Mouse (Mus musculus): ENCODE results near the gene Ssbp3.

GRCm38 (mm10) chr4:106950801-106951200 lies 40.3 kb downstream of the Ssbp3 start:
- TF ChIP-seq POLR2A (IDR thresholded peaks at IDR 0.05; ENCODE audit: borderline replicate concordance, extremely low read depth, low read depth, low read length) (no peak), CTCF (IDR thresholded peaks at IDR 0.05; ENCODE audit: insufficient read depth, low read length) (no peak)

Data from lung, adult 2 months (tissue).